Mouse (Mus musculus): Measurements from ENCODE around the gene Cox18.
"Not testable (repeated sequence)": the region's sequence is repeated elsewhere in the genome, so short reads cannot be mapped to it uniquely, and the experiment has no call there.

The Cox18 gene

GRCm38 (mm10) chr5:90223534-90224381 is at the start of gene Cox18:
Gene Cox18, minus strand, starts transcription at chr5:90224001.
- DNase-seq, result peak; percentile 99

DNA sequence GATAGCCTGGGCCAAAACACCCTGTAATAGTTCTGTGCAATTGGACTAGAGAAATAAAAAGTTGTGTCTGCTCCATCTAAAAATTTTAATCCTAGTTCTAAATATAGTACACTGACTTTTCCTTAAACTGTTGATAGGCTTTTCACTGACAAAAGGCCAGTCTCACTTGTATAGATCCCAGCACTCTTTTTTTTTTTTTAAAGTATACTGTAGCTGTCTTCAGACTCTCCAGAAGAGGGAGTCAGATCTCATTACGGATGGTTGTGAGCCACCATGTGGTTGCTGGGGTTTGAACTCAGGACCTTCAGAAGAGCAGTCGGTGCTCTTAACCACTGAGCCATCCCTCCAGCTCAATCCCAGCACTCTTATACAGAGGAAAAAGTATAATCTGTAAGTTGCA is 38.4 kb upstream of the Cox18 start:
- not testable (repeated sequence) for DNase-seq

DNA sequence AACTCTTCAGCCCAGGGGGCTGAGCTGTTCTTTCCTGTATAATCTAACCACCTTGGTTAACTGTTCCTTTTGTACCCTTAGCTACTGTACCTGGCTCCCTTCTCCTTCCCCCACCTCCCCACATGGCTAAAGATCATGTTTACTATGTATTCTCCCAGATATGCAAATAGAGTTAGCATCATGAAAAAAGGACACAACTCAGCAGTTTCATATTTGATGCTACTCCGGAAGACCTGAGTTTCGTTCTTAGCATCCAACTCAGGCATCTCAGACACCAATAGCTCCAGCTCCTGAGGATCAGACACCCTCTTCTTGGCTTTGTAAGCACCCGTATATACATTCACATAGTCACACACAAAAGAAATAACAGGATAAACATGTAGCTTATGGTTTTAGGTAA is 33.2 kb upstream of the Cox18 start:
- DNase-seq, result no peak

GRCm38 (mm10) chr5:90247503-90247902 is 23.7 kb upstream of the Cox18 start:
- no peak for DNase-seq

- no peak for DNase-seq
Observed at GRCm38 (mm10) chr5:90246987-90247386, 23.2 kb upstream of the Cox18 start.

DNA sequence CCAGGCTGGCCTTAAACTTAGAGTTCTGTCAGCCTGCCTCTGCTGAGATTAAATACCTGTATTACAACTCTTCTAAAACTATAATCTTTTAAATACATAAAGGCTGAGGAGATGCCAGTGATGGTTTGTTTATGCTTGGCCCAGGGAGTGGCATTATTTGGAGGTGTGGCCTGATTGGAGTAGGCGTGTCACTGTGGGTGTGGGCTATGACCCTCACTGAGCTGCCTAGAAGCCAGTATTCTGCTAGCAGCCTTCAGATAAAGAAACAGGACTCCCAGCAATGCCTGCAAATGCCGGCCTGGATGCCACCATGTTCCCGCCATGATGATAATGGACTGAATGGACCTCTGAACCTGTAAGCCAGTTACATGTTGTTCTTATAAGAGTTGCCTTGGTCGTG is 22.8 kb upstream of the Cox18 start:
- no peak for DNase-seq

DNA sequence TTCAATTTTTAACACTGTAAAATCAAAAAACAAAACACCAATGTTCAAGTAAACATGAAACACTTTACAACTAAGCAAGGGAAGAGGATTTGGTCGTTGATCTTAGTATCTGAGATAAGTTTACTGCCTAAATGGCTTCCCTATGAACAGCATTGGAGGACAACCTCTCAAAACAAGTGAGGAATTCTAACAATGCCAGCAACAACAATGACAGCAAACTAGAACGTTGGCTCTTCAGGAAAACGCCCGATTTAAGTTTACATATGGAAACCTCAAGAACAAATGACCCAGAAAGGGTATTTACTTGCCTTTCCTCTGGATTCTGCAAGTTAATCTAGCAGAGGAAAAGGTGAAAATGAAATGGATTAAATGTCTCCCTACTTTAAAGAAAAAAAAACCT is 21.6 kb upstream of the Cox18 start:
- no peak for DNase-seq

GRCm38 (mm10) chr5:90235217-90235616 is 11.4 kb upstream of the Cox18 start:
- DNase-seq, result no peak

- DNase-seq, result no peak
Observed at GRCm38 (mm10) chr5:90233305-90233704, 9.5 kb upstream of the Cox18 start.

DNA sequence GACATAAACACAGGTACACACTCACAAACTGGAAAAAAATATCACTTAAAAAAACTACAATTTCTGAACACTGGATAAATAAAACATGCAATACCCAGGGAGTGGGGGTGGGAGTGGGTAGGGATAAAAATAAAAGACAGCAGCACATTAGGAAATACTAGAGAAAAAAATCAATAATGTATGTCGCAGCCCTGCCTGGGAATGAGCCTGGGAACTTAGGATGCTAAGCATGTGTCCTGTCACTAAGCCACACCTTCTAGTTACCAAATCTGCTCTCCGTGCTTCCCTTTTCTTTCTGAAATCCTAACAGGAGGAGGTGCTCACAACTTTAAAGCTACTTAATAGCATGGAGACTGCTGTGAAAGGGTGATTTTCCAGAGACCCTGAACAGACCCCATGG is 6.0 kb upstream of the Cox18 start:
- DNase-seq, result no peak

- DNase-seq, result no peak
Observed at GRCm38 (mm10) chr5:90226696-90227095, 2.9 kb upstream of the Cox18 start.

- DNase-seq, result no peak
Observed at GRCm38 (mm10) chr5:90224730-90225129, 929 bp upstream of the Cox18 start.

DNA sequence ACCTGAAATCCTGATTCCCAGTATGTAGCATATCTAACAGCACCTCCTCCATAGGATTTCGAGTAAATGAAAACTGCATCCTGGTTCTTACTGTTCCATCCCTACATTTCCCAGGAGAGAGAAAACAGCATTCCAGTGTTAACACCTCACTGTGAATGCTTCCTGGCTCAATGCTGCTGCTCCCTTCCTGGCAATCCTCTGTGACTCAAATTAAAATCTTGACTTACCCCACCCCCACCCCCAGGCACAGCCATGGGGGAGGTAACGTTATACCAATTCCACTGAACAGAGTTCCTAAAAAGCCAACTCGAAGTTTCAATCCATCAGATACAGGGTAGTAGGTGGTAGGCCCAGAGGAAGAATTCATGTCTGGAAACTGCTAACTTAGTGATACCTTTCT is 864 bp downstream of the Cox18 start:
- DNase-seq, result no peak

DNA sequence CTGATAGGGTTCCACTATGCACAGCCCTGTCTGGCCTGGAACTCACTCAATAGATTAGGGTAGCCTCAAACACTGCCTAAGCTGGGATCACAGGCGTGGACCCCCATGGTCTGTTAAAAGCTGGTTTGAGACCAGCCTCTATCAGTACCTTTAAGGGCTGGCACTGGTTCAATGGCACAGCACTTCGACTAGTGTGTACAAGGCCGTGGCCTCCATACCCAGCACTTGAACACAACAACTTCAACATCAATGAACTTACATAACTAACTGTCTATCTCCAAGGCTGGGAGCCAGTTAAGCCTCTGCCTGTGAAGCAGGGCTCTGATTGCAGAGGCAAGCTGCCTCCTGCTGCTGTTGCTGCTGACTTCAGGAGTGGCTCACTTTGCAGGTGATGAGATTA is 6.0 kb downstream of the Cox18 start:
- DNase-seq, result no peak

- no peak for DNase-seq
Observed at GRCm38 (mm10) chr5:90217226-90217625, 6.6 kb downstream of the Cox18 start.

- DNase-seq, result no peak
Observed at GRCm38 (mm10) chr5:90213356-90213755, 10.4 kb downstream of the Cox18 start.

DNA sequence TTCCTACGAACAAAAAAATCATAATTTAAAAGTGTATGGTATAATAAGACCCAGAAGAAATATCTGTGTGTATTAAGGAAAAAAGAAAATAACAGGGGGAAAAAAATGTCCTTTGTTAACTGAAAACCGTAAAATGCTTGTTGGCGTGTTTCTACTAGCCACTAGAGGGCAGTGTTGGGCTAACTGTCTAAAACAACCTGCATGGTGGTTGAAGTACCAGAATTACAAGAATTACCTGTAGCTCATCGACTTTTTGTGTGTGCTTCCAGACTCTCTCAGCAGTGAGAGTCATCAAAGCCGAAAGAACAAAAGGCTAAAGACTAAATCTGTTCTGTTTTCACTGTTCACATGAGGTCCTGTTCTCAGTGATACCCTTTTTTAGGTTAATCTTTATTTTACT is 20.6 kb downstream of the Cox18 start:
- DNase-seq, result no peak

GRCm38 (mm10) chr5:90202447-90203117 is 21.2 kb downstream of the Cox18 start:
- DNase-seq, result no peak

GRCm38 (mm10) chr5:90199922-90200632 is 23.7 kb downstream of the Cox18 start:
- DNase-seq, result no peak

DNA sequence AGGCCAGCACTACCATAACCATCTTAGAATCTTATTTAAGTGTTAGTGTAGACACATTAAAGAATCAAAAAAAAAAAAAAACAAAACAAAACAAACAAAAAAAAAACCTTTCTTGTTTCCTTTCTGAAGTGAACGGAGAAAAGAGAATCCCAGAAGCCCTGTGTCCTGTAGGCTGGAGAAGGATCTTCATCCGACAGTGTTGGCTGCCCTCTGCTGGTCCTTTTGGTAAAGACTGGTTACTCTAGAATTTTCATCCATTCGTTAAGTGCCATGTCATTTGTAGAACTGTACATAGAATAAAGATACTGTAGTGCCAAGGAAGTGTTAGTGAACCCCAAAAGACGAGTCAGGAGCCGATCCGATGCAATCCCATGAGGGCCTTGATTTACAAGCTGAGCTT is 29.0 kb downstream of the Cox18 start:
- DNase-seq, result no peak

GRCm38 (mm10) chr5:90182782-90183181 is 41.0 kb downstream of the Cox18 start:
- no peak for DNase-seq

- DNase-seq, result no peak
Observed at GRCm38 (mm10) chr5:90179094-90179493, 44.7 kb downstream of the Cox18 start.

GRCm38 (mm10) chr5:90178116-90178515 is 45.7 kb downstream of the Cox18 start:
- no peak for DNase-seq

Measured in cerebellum, adult 9-11 months (tissue).